Mouse (Mus musculus) bone marrow macrophage, adult 2 months (primary cell): Measurements from ENCODE around the gene Vsir.

Source experiments
- CTCF ChIP-seq: IDR thresholded peaks from 2 replicates; pipeline ENCODE4 v1.5.1; 2012; ENCODE audit warnings: low read depth, mild to moderate bottlenecking, low read length, moderate library complexity
- POLR2A ChIP-seq: IDR thresholded peaks from 2 replicates; pipeline ENCODE4 v1.6.1; 2012; ENCODE audit warnings: mild to moderate bottlenecking, low read depth, low read length, borderline replicate concordance

DNA sequence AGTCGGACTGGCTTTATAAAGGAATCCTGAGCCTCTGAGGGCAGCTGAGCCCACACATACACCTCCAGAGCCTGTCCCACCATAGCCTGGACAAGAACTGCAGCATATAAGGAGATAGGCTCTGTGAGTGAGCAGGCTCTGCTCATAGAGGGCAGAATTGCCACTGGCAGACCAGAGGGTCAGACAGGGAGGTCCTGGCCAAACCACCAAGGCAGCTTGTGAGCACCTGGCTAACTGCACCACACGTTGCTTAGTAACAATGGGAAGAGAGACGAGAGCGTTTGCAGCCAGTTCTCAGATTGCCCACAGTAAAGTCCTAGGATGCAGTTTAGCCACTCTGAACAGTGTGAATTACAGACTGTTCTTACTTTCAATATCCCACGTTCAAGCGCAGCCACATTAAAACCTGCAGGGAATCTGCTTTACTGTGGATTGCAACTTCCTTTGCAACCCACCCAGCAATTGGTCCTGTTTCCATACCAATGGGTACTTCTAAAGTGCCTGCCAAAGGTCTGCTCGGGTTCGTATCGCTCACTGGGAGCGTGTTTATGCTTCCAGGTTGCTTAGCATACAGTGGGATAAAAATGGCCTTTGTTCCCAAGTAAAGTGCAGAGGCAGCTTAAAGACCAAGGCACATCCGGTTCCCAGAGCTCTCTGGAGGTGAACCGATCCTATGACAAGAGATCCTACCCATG, 15.1 kb downstream of the Vsir start:
- TF ChIP-seq CTCF (no peak), POLR2A (no peak)
